Mouse (Mus musculus): ENCODE measurements around the gene Art5.

Gene Art5

GRCm38 (mm10) chr7:102109171-102109570 lies at the start of gene Art5:
TSS of gene Art5 (minus strand) at chr7:102109489.
- no peak for DNase-seq

DNA sequence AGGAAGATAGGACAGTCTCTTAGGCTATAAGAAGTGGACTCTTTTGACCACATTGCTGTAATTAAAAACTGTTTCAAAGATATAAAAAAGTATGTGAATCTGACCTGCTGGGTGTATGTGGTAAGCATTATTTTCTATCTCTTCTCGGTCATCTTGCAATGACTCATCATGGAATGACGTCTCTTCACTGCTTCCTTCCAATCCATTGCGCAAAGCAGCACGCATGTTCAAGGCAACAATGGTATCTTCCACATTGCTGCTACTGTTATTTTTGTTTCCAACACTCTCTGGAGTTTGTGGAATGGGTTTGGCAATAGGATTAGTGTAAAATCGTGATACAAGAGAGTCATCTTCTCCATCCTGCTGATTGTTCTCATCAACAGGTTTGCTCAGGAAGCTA lies 44.4 kb upstream of the Art5 start:
- no peak for DNase-seq

DNA sequence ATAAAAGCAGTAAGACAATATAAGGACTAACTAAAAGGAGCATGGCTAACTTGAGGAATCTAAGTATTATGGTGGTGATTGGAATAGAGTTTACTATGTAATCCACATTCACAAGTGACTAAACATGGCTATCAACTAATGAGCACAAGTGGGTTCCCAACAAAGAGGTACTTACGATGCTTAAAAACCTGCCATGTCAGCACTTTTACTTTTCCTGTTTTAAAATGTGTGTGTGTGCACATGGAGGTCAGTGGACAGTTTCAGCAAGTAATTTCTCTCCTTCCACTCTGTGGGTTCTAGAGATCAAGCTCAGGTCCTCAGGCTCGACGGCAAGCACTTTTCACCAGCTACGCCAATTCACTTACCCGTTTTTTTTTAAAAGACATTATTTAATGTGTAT lies 28.6 kb upstream of the Art5 start:
- DNase-seq, result no peak

DNA sequence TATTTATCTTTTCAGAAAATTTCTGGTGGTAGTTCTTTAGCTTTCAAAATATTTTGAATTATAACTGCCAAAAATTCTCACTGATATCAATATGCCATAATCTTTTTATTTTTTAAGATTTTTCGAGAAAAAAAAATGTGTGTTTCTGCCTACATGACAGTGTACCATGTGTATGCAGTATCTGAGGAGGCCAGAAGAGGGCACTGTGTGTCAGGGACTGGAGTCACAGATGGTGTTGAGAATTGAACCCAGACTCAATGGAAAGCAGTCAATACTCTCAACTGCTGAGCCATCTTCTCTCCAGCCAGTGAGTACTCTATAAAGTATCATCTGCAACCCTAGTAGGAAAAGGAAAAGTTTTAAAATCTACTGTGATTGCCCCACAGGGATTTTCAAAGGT lies 28.2 kb upstream of the Art5 start:
- peak; percentile 29 for DNase-seq

DNA sequence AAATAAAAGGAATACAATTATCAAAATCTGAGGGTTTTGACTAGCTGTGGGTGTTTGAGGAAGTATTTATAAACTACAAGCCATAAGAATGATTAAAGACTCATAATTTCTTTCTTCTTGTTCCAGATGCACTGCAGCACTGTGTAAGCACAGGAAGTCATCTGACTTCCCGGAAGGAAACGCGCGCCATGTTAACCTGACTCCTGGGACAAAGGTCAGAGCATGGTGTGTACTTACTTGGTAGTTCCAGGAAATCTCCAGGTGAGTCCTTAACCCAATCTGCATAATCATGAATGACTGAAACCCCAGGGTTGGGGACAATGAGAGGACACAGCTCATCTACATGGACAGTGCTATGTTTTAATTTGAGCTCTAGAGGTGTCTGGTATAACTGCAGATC lies 23.1 kb upstream of the Art5 start:
- peak; percentile 37 for DNase-seq

- no peak for DNase-seq
These were observed 11.0 kb upstream of the Art5 start for GRCm38 (mm10) chr7:102120326-102120725.

GRCm38 (mm10) chr7:102117382-102117781 lies 8.1 kb upstream of the Art5 start:
- DNase-seq, result no peak

- no peak for DNase-seq
These were observed 7.5 kb upstream of the Art5 start, which contains the start of gene Chrna10 for GRCm38 (mm10) chr7:102116579-102117331. TSS of gene Chrna10 (minus strand) at chr7:102116828.

DNA sequence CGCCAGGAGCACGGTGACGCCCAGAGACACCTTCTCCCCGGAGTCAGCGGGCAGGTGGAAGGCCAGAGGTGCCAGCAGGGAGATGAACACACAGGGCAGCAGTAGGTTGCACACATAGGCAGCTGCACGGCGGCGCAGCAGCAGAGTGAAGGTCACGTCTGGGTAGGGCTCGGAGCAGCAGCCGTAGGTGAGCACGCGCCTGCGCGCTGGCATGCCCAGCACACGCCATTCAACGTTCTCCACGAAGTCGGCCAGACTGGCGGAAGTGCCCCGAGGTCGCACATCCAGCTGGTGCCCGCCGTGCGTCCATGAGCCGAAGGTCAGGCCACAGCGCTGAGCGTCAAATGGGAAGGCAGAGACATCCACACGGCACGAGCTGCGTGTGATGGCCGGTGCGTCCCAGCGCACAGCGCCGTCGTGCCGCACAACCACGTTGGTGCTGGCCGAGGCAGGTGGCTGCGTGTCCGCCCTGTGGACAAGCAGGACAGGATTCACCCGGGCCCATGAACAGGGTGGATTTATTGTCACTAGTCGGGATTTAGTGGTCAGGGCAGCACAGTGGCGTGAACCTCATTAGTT lies 4.0 kb upstream of the Art5 start:
- DNase-seq, result no peak

- no peak for DNase-seq
These were observed 457 bp upstream of the Art5 start for GRCm38 (mm10) chr7:102109746-102110145.

- DNase-seq, result no peak
These were observed 1.1 kb downstream of the Art5 start for GRCm38 (mm10) chr7:102108206-102108605.

DNA sequence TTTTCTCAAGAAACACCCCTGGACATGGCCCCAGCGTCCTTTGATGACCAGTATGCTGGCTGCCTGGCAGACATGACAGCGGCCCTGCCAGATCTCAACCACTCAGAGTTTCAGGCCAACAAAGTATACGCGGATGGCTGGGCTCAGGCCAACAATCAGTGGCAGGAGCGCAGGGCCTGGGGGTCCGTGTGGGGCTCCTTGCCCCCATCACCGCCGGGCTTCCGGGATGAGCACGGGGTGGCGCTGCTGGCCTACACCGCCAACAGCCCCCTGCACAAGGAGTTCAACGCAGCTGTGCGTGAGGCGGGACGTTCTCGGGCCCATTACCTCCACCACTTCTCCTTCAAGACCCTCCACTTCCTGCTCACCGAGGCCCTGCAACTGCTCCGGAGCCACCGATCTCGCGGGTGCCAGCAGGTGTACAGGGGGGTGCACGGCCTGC lies 2.6 kb downstream of the Art5 start:
- DNase-seq, result no peak

GRCm38 (mm10) chr7:102104126-102104525 lies 5.2 kb downstream of the Art5 start:
- DNase-seq, result no peak

- no peak for DNase-seq
These were observed 5.7 kb downstream of the Art5 start for GRCm38 (mm10) chr7:102103555-102103954.

GRCm38 (mm10) chr7:102102696-102103095 lies 6.6 kb downstream of the Art5 start:
- DNase-seq, result no peak

- DNase-seq, result no peak
These were observed 7.0 kb downstream of the Art5 start for GRCm38 (mm10) chr7:102102241-102102640.

DNA sequence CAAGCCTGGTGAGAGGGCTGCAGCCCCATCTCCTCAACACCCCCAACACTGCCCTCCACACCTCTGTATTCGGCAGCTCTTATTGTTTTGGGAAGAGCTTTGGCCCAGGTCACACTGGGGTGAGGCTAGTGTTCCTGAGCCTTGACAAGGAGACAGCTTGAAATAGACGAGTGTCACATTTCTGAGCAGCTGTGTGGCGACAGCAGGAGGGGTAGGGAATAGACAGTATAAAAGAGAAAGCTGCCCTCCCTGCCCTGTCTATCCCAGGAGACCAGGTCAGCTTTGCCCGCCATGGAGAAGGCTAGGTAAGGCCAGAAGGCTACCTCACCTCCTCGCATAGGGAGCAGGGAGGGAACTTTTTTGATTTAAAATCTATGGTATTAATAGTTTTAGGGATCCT lies 7.8 kb downstream of the Art5 start, which contains the start of gene Art1:
Gene Art1 (plus strand): TSS at position 257 of the 400 bp plus-strand sequence.
- no peak for DNase-seq

GRCm38 (mm10) chr7:102100868-102101267 lies 8.4 kb downstream of the Art5 start:
- no peak for DNase-seq

GRCm38 (mm10) chr7:102099760-102100661 lies 9.3 kb downstream of the Art5 start:
- peak; percentile 41 for DNase-seq

- no peak for DNase-seq
These were observed 22.0 kb downstream of the Art5 start for GRCm38 (mm10) chr7:102087336-102087735.

- no peak for DNase-seq
These were observed 25.1 kb downstream of the Art5 start for GRCm38 (mm10) chr7:102084041-102084696.

DNA sequence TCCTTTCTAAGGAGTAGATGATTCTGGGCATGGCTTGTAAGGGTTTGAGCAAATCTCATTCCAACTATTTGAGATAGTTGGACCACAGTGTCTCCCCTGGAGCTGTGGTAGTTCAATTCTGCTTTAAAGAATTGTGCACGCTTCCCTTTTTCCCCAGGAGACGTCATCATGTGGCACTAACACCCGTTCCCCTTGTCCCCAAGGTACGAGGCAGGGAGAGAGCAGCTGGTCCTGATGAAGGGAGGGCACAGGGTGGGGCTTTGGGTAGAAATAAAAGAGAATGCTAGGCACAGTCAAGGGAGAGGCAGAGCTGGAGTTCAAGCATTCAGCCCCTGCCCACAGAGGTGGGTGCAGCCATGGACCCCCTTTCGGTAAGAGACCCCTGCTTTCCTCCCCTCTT lies 26.5 kb downstream of the Art5 start, which contains the start of gene Trpc2:
Gene Trpc2 (plus strand): TSS at position 301 of the 400 bp plus-strand sequence.
- DNase-seq, result no peak

GRCm38 (mm10) chr7:102081784-102082183 lies 27.5 kb downstream of the Art5 start:
- no peak for DNase-seq

All from kidney, postnatal 14 days (tissue).